Mouse (Mus musculus): ENCODE measurements around the gene Bcl7a. TPM values are rescaled to one million over a fixed set of nuclear protein-coding genes. Genes with fewer than 3 reads are reported as not detected.

The Bcl7a gene
- polyA plus RNA-seq (2012; rRNA removed): 5.0 and 5.9 TPM in 2 replicates

GRCm38 (mm10) chr5:123343707-123344627, at the start of gene Bcl7a:
Bcl7a (plus strand) TSS chr5:123343834.

GRCm38 (mm10) chr5:123394303-123394956, 50.8 kb downstream of the Bcl7a start, which contains the start of gene Mlxip:
Mlxip (plus strand) TSS chr5:123394798.

Other genes starting within 250 kb of the Bcl7a start
- gene Rhof, start 211.1 kb upstream of the Bcl7a start, polyA plus RNA-seq (2012; rRNA removed): 1.5 and 1.8 TPM in 2 replicates
- gene Setd1b, start 201.6 kb upstream of the Bcl7a start, polyA plus RNA-seq (2012; rRNA removed): 1.8 and 2.9 TPM in 2 replicates
- 24.9 and 27.4 TPM in 2 replicates for gene Psmd9, start 174.4 kb upstream of the Bcl7a start, polyA plus RNA-seq (2012; rRNA removed)
- 27.3 and 27.5 TPM in 2 replicates for gene Hpd, start 161.1 kb upstream of the Bcl7a start, polyA plus RNA-seq (2012; rRNA removed)
- gene Wdr66, start 91.7 kb upstream of the Bcl7a start, polyA plus RNA-seq (2012; rRNA removed): 0.10 and 0.13 TPM in 2 replicates
- gene Mlxip, start 51.0 kb downstream of the Bcl7a start, polyA plus RNA-seq (2012; rRNA removed): 3.4 and 3.6 TPM in 2 replicates
- gene Lrrc43, start 145.5 kb downstream of the Bcl7a start, polyA plus RNA-seq (2012; rRNA removed): not detected in 2 replicates
- not detected in 2 replicates for gene Il31, start 145.7 kb downstream of the Bcl7a start, polyA plus RNA-seq (2012; rRNA removed)
- not detected in 2 replicates for gene B3gnt4, start 166.6 kb downstream of the Bcl7a start, polyA plus RNA-seq (2012; rRNA removed)
- gene Diablo, start 180.3 kb downstream of the Bcl7a start, polyA plus RNA-seq (2012; rRNA removed): 34.8 and 40.2 TPM in 2 replicates
- 0.42 and 0.98 TPM in 2 replicates for gene Gm49027, start 181.7 kb downstream of the Bcl7a start, polyA plus RNA-seq (2012; rRNA removed)
- gene Vps33a, start 229.2 kb downstream of the Bcl7a start, polyA plus RNA-seq (2012; rRNA removed): 8.8 and 10.5 TPM in 2 replicates